Mouse (Mus musculus) brain, embryonic 18.5 days (tissue): ENCODE results near the gene Ust.
"Not testable (repeated sequence)": the region's sequence is repeated elsewhere in the genome, so short reads cannot be mapped to it uniquely, and the experiment has no call there.

Experiments used
- DNase-seq: peaks from one replicate; pipeline ENCODE4 v3.0.0-alpha.2; 2012; ENCODE audit warnings: low read depth, low spot score

The Ust gene

GRCm38 (mm10) chr10:8518141-8519013, at the start of gene Ust:
Gene Ust, minus strand, starts transcription at chr10:8518825.
- no peak for DNase-seq

- no peak for DNase-seq
Measured at GRCm38 (mm10) chr10:8561366-8561765, 42.7 kb upstream of the Ust start.

GRCm38 (mm10) chr10:8559566-8559965, 40.9 kb upstream of the Ust start:
- not testable (repeated sequence) for DNase-seq

- not testable (repeated sequence) for DNase-seq
Measured at GRCm38 (mm10) chr10:8552239-8552638, 33.6 kb upstream of the Ust start.

GRCm38 (mm10) chr10:8551601-8552000, 33.0 kb upstream of the Ust start:
- not testable (repeated sequence) for DNase-seq

- DNase-seq = no peak
Measured at GRCm38 (mm10) chr10:8541514-8541913, 22.9 kb upstream of the Ust start.

- no peak for DNase-seq
Measured at GRCm38 (mm10) chr10:8535445-8535844, 16.8 kb upstream of the Ust start.

GRCm38 (mm10) chr10:8531651-8532050, 13.0 kb upstream of the Ust start:
- DNase-seq = no peak

GRCm38 (mm10) chr10:8530505-8531051, 12.0 kb upstream of the Ust start:
- no peak for DNase-seq

- no peak for DNase-seq
Measured at GRCm38 (mm10) chr10:8529173-8529572, 10.5 kb upstream of the Ust start.

GRCm38 (mm10) chr10:8525354-8525753, 6.7 kb upstream of the Ust start:
- no peak for DNase-seq

- DNase-seq = no peak
Measured at GRCm38 (mm10) chr10:8521536-8521935, 2.9 kb upstream of the Ust start.

- no peak for DNase-seq
Measured at GRCm38 (mm10) chr10:8520766-8521395, 2.3 kb upstream of the Ust start.

GRCm38 (mm10) chr10:8519014-8519491, 428 bp upstream of the Ust start:
- DNase-seq = no peak

GRCm38 (mm10) chr10:8517591-8518140, 959 bp downstream of the Ust start:
- no peak for DNase-seq

- DNase-seq = no peak
Measured at GRCm38 (mm10) chr10:8516916-8517524, 1.6 kb downstream of the Ust start.

GRCm38 (mm10) chr10:8513690-8514089, 4.9 kb downstream of the Ust start:
- no peak for DNase-seq

- DNase-seq = no peak
Measured at GRCm38 (mm10) chr10:8512222-8512621, 6.4 kb downstream of the Ust start.

GRCm38 (mm10) chr10:8511760-8512159, 6.9 kb downstream of the Ust start:
- DNase-seq = no peak

GRCm38 (mm10) chr10:8506247-8506573, 12.4 kb downstream of the Ust start:
- no peak for DNase-seq

GRCm38 (mm10) chr10:8505346-8506246, 13.0 kb downstream of the Ust start:
- no peak for DNase-seq
